Mouse (Mus musculus): ENCODE measurements around the gene Sh2d2a.

- TF ChIP-seq ZNF384 (IDR thresholded peaks at IDR 0.05; ENCODE audit: low read depth, low read length) (no peak), CHD2 (IDR thresholded peaks at IDR 0.05; ENCODE audit: low read length) (no peak), POLR2A (IDR thresholded peaks at IDR 0.05; ENCODE audit: low read depth, low read length) (no peak), CTCF (conservative IDR thresholded peaks at IDR 0.05 in 1 of 2, IDR thresholded peaks at IDR 0.05 in 1 of 2; ENCODE audit: low read depth in 2 of 2, low read length in 2 of 2) (no peak), MAX (IDR thresholded peaks at IDR 0.05; ENCODE audit: low read length) (no peak), RCOR1 (conservative IDR thresholded peaks at IDR 0.05; ENCODE audit: low read depth, low read length) (no peak)
Observed at GRCm38 (mm10) chr3:87829025-87829424, 17.5 kb upstream of the Sh2d2a start.

Data from CH12.LX (cell line).